8 mouse cellular contexts compared by ENCODE assay signal in genomic region chr2:103424349-103425026, GRCm38 (mm10). TPM values are rescaled to one million over a fixed set of nuclear protein-coding genes. Genes with fewer than 3 reads are reported as not detected.
DNase-seq lines count a peak whose midpoint lies in the region; ATAC-seq and TF ChIP-seq lines count a peak whose summit lies in the region.

No protein-coding gene starts in this region.

- no peak overlapping the region for H3K4me2 ChIP-seq in intestine, embryonic 14.5 days (ENCODE audit: low read length)
- peak overlapping the region; percentile 29 for H3K4me2 ChIP-seq in midbrain, embryonic 15.5 days

- no peak overlapping the region for H3K4me3 ChIP-seq in heart, adult 2 months
- no peak overlapping the region for H3K4me3 ChIP-seq in intestine, embryonic 14.5 days (ENCODE audit: low read depth, low read length)
- H3K4me3 ChIP-seq in midbrain, embryonic 15.5 days: no peak overlapping the region

- no peaks in the 10 kb centered on the region for H3K79me2 ChIP-seq in heart, adult 2 months (replicated peaks; ENCODE audit: control insufficient read depth, insufficient read depth, low read length)

- H3K9ac ChIP-seq in heart, adult 2 months (ENCODE audit: low read depth, low read length): no peak overlapping the region
- no peak overlapping the region for H3K9ac ChIP-seq in intestine, embryonic 14.5 days (ENCODE audit: low read length)
- no peak overlapping the region for H3K9ac ChIP-seq in midbrain, embryonic 15.5 days

- no peaks in the 10 kb centered on the region for H3K9me3 ChIP-seq in intestine, embryonic 14.5 days (ENCODE audit: control insufficient read depth, low read length)
- no peaks in the 10 kb centered on the region for H3K9me3 ChIP-seq in midbrain, embryonic 15.5 days

- H3K27ac ChIP-seq in heart, adult 2 months: no peak overlapping the region
- no peak overlapping the region for H3K27ac ChIP-seq in intestine, embryonic 14.5 days (ENCODE audit: low read depth)
- H3K27ac ChIP-seq in midbrain, embryonic 15.5 days: no peak overlapping the region; the same call in 1 of the 2 replicates

- no peak for TF ChIP-seq POLR2A in heart, adult 2 months (IDR thresholded peaks at IDR 0.05; ENCODE audit: insufficient read depth, low read depth, low read length)

- peak; percentile 34 to 57 for DNase-seq in heart, adult 2 months
- no peak for DNase-seq in heart, adult 11 months
- peak; percentile 52 for DNase-seq in cerebellum, adult 9-10 months
- DNase-seq in frontal cortex, adult 2 months (ENCODE audit: extremely low spot score in 1 of 2, low spot score in 1 of 2): peak; percentile 39 to 86
- DNase-seq in intestine, embryonic 14.5 days (ENCODE audit: low spot score): peak; percentile 80
- peak; percentile 72 to 81 for DNase-seq in left cerebral cortex, postnatal 14 days (ENCODE audit: low spot score in 2 of 2)
- DNase-seq in spleen, postnatal 36 days (ENCODE audit: low spot score in 2 of 2): peak; percentile 8 to 15

- no peaks in the 10 kb centered on the region for H3K36me3 ChIP-seq in heart, adult 2 months (ENCODE audit: control insufficient read depth, insufficient read depth, low read length)
- H3K36me3 ChIP-seq in intestine, embryonic 14.5 days (ENCODE audit: control insufficient read depth, insufficient read depth, low read length): no peaks in the 10 kb centered on the region
- H3K36me3 ChIP-seq in midbrain, embryonic 15.5 days (replicated peaks): no peaks in the 10 kb centered on the region

- intact Hi-C loops in heart, adult 2 months (cut with DNase I): loop anchor here (5.0 to 10.0 kb wide), 2 partner anchors 337 to 740 kb away; no protein-coding TSS in a partner anchor
- intact Hi-C loops in left cerebral cortex, postnatal 14 days (cut with DNase I): no loop called here

- peak; percentile 95 for TF ChIP-seq CTCF in heart, adult 2 months (IDR thresholded peaks at IDR 0.05)

- 0 out of 2 replicates have a peak, but pooled peaks have one; percentile 17 for TF ChIP-seq EP300 in heart, adult 2 months (IDR thresholded peaks at IDR 0.05; ENCODE audit: insufficient read depth, low read depth, low read length)

- no peaks in the 10 kb centered on the region for H3K4me1 ChIP-seq in heart, adult 2 months (ENCODE audit: control insufficient read depth, insufficient read depth, low read length)
- peaks cover 4% of the 10 kb centered on the region; the same call in 1 of the 2 replicates for H3K4me1 ChIP-seq in intestine, embryonic 14.5 days (replicated peaks; ENCODE audit: control insufficient read depth, insufficient read depth, low read length)
- H3K4me1 ChIP-seq in midbrain, embryonic 15.5 days: peaks cover 15% of the 10 kb centered on the region; the same call in 1 of the 2 replicates

- WGBS in heart, adult 2 months: 20% methylated on average over 12 of the region's 12 CpGs
- WGBS in intestine, embryonic 14.5 days: 30% methylated on average over 12 of the region's 12 CpGs
- 14% methylated on average over 12 of the region's 12 CpGs for WGBS in midbrain, embryonic 15.5 days

- 0 out of 2 replicates have a peak, but pooled peaks have one; percentile 28 for ATAC-seq in intestine, embryonic 14.5 days (replicated peaks; ENCODE audit: low FRiP score, low TSS enrichment, low read depth)
- peak; percentile 70; the same call in 1 of the 2 replicates for ATAC-seq in midbrain, embryonic 15.5 days (replicated peaks)

- H3K27me3 ChIP-seq in heart, adult 2 months (ENCODE audit: control insufficient read depth, insufficient read depth, low read length): no peaks in the 10 kb centered on the region
- H3K27me3 ChIP-seq in intestine, embryonic 14.5 days (replicated peaks; ENCODE audit: control insufficient read depth, insufficient read depth, low read length): no peaks in the 10 kb centered on the region
- H3K27me3 ChIP-seq in midbrain, embryonic 15.5 days (replicated peaks): no peaks in the 10 kb centered on the region

RNA-seq across cellular contexts. Expression of gene Elf5, which starts 13.0 kb away (rescaled TPM):
- not detected for total RNA-seq in heart, adult 2 months (2021)
- 0.33 TPM in 1 of 2 replicates, not detected in the other for polyA plus RNA-seq in heart, adult 2 months (2012; rRNA removed)
- polyA plus RNA-seq in frontal cortex, adult 2 months (2012; rRNA removed): 0.54 and 0.78 TPM in 2 replicates
- 0.08 and 0.46 TPM in 2 replicates for polyA plus RNA-seq in intestine, embryonic 14.5 days (2014; fragmentation: Nextera tagmentation; extraction: Ambion mirVana)
- 1 to 10 TPM in 1 of 2 experiments, under 1 TPM in 1; 0.72 to 1.0 TPM for total RNA-seq in left cerebral cortex, postnatal 14 days (2021)
- not detected in 2 replicates for polyA plus RNA-seq in midbrain, embryonic 15.5 days (2015; fragmentation: Nextera tagmentation; extraction: Ambion mirVana)
